Mouse (Mus musculus) brain, embryonic 14.5 days (tissue): ENCODE data around the gene Ltn1.

ENCODE experiments used
- CTCF ChIP-seq: fragments of 200-500 bp; IDR thresholded peaks from 2 replicates; pipeline ENCODE4 v1.5.1; 2012; ENCODE audit warnings: inconsistent platforms, mild to moderate bottlenecking, moderate library complexity, borderline replicate concordance; ENCODE audit not compliant: insufficient read depth, insufficient read length; ENCODE audit errors: extremely low read depth
- POLR2A ChIP-seq: fragments of 200-500 bp; IDR thresholded peaks from 2 replicates; pipeline ENCODE4 v1.6.1; 2012; ENCODE audit warnings: mild to moderate bottlenecking, inconsistent platforms, borderline replicate concordance; ENCODE audit not compliant: poor library complexity, insufficient read depth, insufficient read length, severe bottlenecking; ENCODE audit errors: extremely low read depth

GRCm38 (mm10) chr16:87329986-87330385 is 102.4 kb downstream of the Ltn1 start:
- TF ChIP-seq POLR2A (no peak), CTCF (no peak)
